Mouse (Mus musculus) heart, adult 8-10 months (tissue): Measurements from ENCODE around the gene Tsks. TPM values are rescaled to one million over a fixed set of nuclear protein-coding genes. Genes with fewer than 3 reads are reported as not detected.

ENCODE experiments used
- DNase-seq: peaks from one replicate; pipeline ENCODE4 v3.0.0; 2022; ENCODE audit warnings: low spot score
- total RNA-seq, 4 experiments: library from RNA; stranded (reverse); gene quantifications; 2 replicates each; pipeline ENCODE4 v1.2.4; 2022

Gene Tsks
- total RNA-seq, 4 experiments from 2014 or later, result not detected

- no peak for DNase-seq
Observed at GRCm38 (mm10) chr7:44978300-44978699, 35.3 kb downstream of the Tsks start.

GRCm38 (mm10) chr7:44981539-44981938 is 38.5 kb downstream of the Tsks start:
- no peak for DNase-seq

- peak; percentile 85 for DNase-seq
Observed at GRCm38 (mm10) chr7:44983085-44983484, 40.1 kb downstream of the Tsks start.

GRCm38 (mm10) chr7:44983944-44984832 is 41.2 kb downstream of the Tsks start:
- no peak for DNase-seq

GRCm38 (mm10) chr7:44984833-44985164 is 41.8 kb downstream of the Tsks start:
- no peak for DNase-seq

GRCm38 (mm10) chr7:44985595-44986191 is 42.7 kb downstream of the Tsks start:
- DNase-seq, result peak; percentile 51

- DNase-seq, result peak; percentile 99
Observed at GRCm38 (mm10) chr7:44986192-44986878, 43.3 kb downstream of the Tsks start, which contains the start of gene Prmt1. Prmt1 (minus strand) TSS chr7:44986568.

GRCm38 (mm10) chr7:44986879-44987718 is 44.1 kb downstream of the Tsks start:
- DNase-seq, result no peak

GRCm38 (mm10) chr7:44996672-44997071 is 53.7 kb downstream of the Tsks start:
- no peak for DNase-seq

GRCm38 (mm10) chr7:44997231-44997939 is 54.4 kb downstream of the Tsks start, which contains the start of gene Irf3:
Irf3 (plus strand) TSS chr7:44997648.
- peak; percentile 99 for DNase-seq

- DNase-seq, result no peak
Observed at GRCm38 (mm10) chr7:44997940-44998428, 55.0 kb downstream of the Tsks start.

GRCm38 (mm10) chr7:44998501-44998955 is 55.5 kb downstream of the Tsks start, which contains the start of gene Bcl2l12:
Bcl2l12 (minus strand) TSS chr7:44998712.
- DNase-seq, result no peak

- DNase-seq, result peak; percentile 41
Observed at GRCm38 (mm10) chr7:44999753-45000152, 56.7 kb downstream of the Tsks start.

- DNase-seq, result no peak
Observed at GRCm38 (mm10) chr7:45000539-45001114, 57.6 kb downstream of the Tsks start.

- no peak for DNase-seq
Observed at GRCm38 (mm10) chr7:45002440-45002839, 59.4 kb downstream of the Tsks start.

GRCm38 (mm10) chr7:45004546-45004945 is 61.5 kb downstream of the Tsks start:
- DNase-seq, result no peak

- DNase-seq, result no peak
Observed at GRCm38 (mm10) chr7:45005321-45005992, 62.5 kb downstream of the Tsks start.

GRCm38 (mm10) chr7:45006503-45006902 is 63.5 kb downstream of the Tsks start:
- no peak for DNase-seq

- no peak for DNase-seq
Observed at GRCm38 (mm10) chr7:45007141-45007540, 64.1 kb downstream of the Tsks start.
